Mouse (Mus musculus): Measurements from ENCODE around the gene Olfr524. TPM values are rescaled to one million over a fixed set of nuclear protein-coding genes. Genes with fewer than 3 reads are reported as not detected.
A peak's percentile ranks its signal among the peaks of the same experiment; 100 is the strongest.

Olfr524 gene
- polyA plus RNA-seq, 1 experiment, result not detected

DNA sequence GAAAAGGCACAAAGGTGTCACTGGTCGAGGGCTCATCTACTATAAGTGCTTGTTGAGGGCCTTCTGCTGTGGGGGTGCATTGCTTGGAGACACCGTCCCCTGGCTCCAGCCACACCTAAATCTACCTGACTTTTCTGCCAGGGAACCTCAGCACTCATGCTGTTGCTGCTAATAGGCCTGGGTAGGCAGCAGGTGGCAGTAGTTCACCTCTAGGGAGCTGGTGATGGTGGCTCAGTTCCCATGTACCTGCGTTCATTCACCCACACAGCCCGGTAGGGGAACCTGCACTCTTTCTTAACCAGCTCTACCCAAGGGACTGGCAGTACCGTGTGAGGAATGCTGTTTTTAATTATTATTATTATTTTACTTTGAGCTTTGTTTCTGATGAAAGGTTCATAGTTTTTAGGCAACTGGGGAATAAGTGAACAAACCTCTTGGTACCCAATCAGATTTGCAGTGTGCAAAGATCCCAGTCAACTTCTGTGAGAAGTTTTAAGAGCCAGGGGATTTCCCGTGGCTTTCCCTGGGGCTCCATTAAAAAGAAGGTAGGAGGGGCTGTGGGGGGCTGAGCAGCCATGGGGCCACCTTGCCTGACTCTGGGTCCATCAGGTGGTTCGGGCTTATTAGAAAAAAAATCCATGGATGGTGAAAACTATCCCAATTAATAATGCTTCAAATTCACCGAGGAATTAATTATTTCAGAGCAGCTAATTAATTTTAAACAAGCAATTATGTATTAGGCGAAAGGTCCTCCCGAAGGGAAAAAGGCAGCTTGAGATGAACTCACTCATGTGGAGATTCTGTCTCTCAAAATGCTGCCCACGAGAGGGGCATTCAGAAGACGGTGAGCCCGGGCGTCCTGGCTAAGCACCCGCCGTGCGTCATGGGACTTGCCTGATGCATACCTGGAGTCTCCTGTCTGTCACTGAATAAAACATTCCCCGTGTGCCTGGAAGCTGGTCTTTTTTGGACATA, 18.8 kb downstream of the Olfr524 start:
- Histone ChIP-seq H3K36me3 (ENCODE audit: control insufficient read depth, insufficient read depth, low read length) (no peaks in the 10 kb centered on the region), H3K4me1 (ENCODE audit: control insufficient read depth, insufficient read depth, low read length) (no peaks in the 10 kb centered on the region), H3K27me3 (ENCODE audit: control insufficient read depth, insufficient read depth, low read length) (no peaks in the 10 kb centered on the region), H3K4me3 (ENCODE audit: control insufficient read depth, low read depth, low read length) (no peak overlapping the region), H3K27ac (ENCODE audit: control insufficient read depth, insufficient read depth, low read depth, low read length) (no peak overlapping the region)
- TF ChIP-seq POLR2A (IDR thresholded peaks at IDR 0.05; ENCODE audit: control insufficient read depth, low read depth, low read length) (no peak), CTCF (IDR thresholded peaks at IDR 0.05; ENCODE audit: control insufficient read depth, insufficient read depth, insufficient replicate concordance, low read depth, low read length) (peak; percentile 34; the same call in 1 of the 2 replicates)

DNA sequence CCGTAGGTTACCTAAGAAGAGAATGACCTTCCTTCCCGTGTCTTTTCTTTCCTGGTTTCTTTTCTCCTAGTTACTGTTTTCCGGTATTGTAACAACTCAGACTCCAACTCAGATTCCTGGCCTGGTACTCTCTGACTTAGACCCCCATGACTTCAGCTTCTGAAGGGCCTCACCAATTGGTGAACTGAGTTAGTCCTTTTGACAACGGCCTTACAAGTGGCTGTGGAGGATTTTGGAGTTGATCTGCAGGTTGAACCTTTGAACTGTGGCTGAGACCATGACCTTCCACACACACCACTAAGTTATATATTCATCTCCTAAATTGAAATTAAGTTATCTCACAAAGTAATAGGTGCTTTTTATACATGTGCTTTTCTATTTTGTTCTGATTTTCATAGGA, 21.6 kb downstream of the Olfr524 start:
- H3K4me3 ChIP-seq (ENCODE audit: control insufficient read depth, low read depth, low read length), result no peak overlapping the region
- H3K36me3 ChIP-seq (ENCODE audit: control insufficient read depth, insufficient read depth, low read length), result no peaks in the 10 kb centered on the region
- TF ChIP-seq POLR2A (IDR thresholded peaks at IDR 0.05; ENCODE audit: control insufficient read depth, low read depth, low read length), result no peak
- no peak for TF ChIP-seq CTCF (IDR thresholded peaks at IDR 0.05; ENCODE audit: control insufficient read depth, insufficient read depth, insufficient replicate concordance, low read depth, low read length)

DNA sequence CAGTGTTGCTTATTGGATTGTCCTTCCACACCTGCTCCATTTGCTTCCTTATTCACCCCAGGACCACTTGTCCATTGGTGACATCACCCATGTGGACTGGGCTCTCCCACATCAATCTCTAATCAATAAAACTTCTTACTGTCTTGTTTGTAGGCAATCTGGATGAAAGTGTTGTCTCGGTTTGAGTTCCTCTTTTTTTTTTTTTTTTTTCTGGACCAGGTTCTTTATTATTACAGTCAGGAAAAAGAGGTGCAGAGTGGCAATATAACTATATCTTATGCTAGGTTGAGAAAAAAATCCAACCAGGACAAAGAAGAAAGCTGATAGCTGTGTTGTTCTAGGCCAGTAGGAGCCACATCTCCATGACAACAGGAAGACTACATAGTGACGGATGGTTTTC, 25.1 kb downstream of the Olfr524 start:
- no peak for TF ChIP-seq POLR2A (IDR thresholded peaks at IDR 0.05; ENCODE audit: control insufficient read depth, low read depth, low read length)
- no peak for TF ChIP-seq CTCF (IDR thresholded peaks at IDR 0.05; ENCODE audit: control insufficient read depth, insufficient read depth, insufficient replicate concordance, low read depth, low read length)
- H3K36me3 ChIP-seq (ENCODE audit: control insufficient read depth, insufficient read depth, low read length), result no peaks in the 10 kb centered on the region
- no peak overlapping the region for H3K4me3 ChIP-seq (ENCODE audit: control insufficient read depth, low read depth, low read length)
- H3K27me3 ChIP-seq (ENCODE audit: control insufficient read depth, insufficient read depth, low read length), result no peaks in the 10 kb centered on the region
- no peaks in the 10 kb centered on the region for H3K4me1 ChIP-seq (ENCODE audit: control insufficient read depth, insufficient read depth, low read length)
- no peak overlapping the region for H3K27ac ChIP-seq (ENCODE audit: control insufficient read depth, insufficient read depth, low read depth, low read length)

More for the DNA sequence above, 21.6 kb downstream of the Olfr524 start:
- Histone ChIP-seq H3K27ac (ENCODE audit: control insufficient read depth, insufficient read depth, low read depth, low read length) (no peak overlapping the region), H3K27me3 (ENCODE audit: control insufficient read depth, insufficient read depth, low read length) (no peaks in the 10 kb centered on the region), H3K4me1 (ENCODE audit: control insufficient read depth, insufficient read depth, low read length) (no peaks in the 10 kb centered on the region)

DNA sequence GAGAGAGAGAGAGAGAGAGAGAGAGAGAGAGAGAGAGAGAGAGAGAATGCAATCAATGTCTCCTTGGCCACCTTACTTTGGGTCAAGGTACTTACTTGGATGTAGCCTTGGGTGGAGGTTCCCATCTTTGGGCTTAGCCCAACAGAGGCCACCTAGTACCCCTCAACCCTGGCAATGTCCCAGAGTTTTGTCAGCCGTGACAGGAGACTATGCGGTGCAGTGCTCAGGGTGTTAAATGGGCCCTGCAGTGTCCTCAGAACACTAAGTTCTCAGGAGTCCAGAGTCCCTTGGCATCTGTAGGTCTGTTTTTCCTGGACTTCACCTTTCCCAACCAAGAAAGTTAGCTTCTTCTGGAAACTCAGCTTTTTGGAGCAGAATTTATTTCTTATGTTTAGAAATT, 26.6 kb downstream of the Olfr524 start:
- no peak overlapping the region for H3K4me3 ChIP-seq (ENCODE audit: control insufficient read depth, low read depth, low read length)
- no peaks in the 10 kb centered on the region for H3K4me1 ChIP-seq (ENCODE audit: control insufficient read depth, insufficient read depth, low read length)

DNA sequence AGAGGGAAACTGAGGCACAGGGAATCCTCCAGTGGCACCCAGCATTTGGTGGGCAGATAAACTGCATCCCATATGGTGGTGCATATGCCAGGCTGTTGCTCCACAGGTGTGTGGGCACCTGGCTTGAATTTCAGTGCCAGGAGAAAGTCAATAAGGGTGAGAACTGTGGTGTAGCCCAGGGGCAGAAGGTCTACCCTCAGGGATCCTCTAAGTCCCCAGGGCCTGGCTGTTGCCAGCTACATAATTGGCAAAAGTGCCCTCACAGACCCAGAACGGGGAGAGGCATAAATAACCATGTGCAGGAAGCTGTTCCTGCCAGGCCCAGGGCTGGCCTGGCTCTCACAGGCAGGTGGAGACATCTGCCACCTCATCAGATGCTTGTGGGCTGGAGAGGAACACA, 32.8 kb downstream of the Olfr524 start, which contains the start of gene Olfr523:
Gene Olfr523, plus strand, starts transcription at position 282 of the 400 bp plus-strand sequence.
- no peaks in the 10 kb centered on the region for H3K36me3 ChIP-seq (ENCODE audit: control insufficient read depth, insufficient read depth, low read length)
- TF ChIP-seq CTCF (IDR thresholded peaks at IDR 0.05; ENCODE audit: control insufficient read depth, insufficient read depth, insufficient replicate concordance, low read depth, low read length), result no peak
- no peak for TF ChIP-seq POLR2A (IDR thresholded peaks at IDR 0.05; ENCODE audit: control insufficient read depth, low read depth, low read length)
- H3K4me1 ChIP-seq (ENCODE audit: control insufficient read depth, insufficient read depth, low read length), result no peaks in the 10 kb centered on the region
- no peaks in the 10 kb centered on the region for H3K27me3 ChIP-seq (ENCODE audit: control insufficient read depth, insufficient read depth, low read length)
- no peak within 1 kb of the TSS for H3K27ac ChIP-seq (ENCODE audit: control insufficient read depth, insufficient read depth, low read depth, low read length)
- H3K4me3 ChIP-seq (ENCODE audit: control insufficient read depth, low read depth, low read length), result no peak within 1 kb of the TSS

More for the DNA sequence above, 26.6 kb downstream of the Olfr524 start:
- H3K27ac ChIP-seq (ENCODE audit: control insufficient read depth, insufficient read depth, low read depth, low read length), result no peak overlapping the region
- no peaks in the 10 kb centered on the region for H3K27me3 ChIP-seq (ENCODE audit: control insufficient read depth, insufficient read depth, low read length)
- no peaks in the 10 kb centered on the region for H3K36me3 ChIP-seq (ENCODE audit: control insufficient read depth, insufficient read depth, low read length)
- TF ChIP-seq CTCF (IDR thresholded peaks at IDR 0.05; ENCODE audit: control insufficient read depth, insufficient read depth, insufficient replicate concordance, low read depth, low read length), result no peak
- no peak for TF ChIP-seq POLR2A (IDR thresholded peaks at IDR 0.05; ENCODE audit: control insufficient read depth, low read depth, low read length)

DNA sequence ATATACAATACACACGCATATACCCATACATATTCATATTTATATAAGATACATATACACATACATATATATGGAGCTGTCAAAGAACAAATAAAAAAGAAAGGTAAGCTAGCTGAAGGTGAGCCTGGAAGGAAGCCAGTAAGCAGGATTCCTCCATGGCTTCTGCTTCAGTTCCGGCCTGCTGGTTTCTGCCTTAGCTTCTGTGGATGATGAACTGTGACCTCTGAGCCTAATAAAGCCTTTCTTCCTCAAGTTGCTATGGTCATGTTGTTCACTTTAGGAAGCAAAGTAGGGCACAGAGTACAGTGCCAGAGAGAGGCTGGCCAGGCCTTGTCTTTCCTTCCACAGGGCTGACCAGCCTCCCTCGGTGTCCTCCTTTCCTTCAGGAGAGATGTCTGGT, 34.9 kb downstream of the Olfr524 start:
- Histone ChIP-seq H3K4me1 (ENCODE audit: control insufficient read depth, insufficient read depth, low read length) (no peaks in the 10 kb centered on the region), H3K27me3 (ENCODE audit: control insufficient read depth, insufficient read depth, low read length) (no peaks in the 10 kb centered on the region), H3K27ac (ENCODE audit: control insufficient read depth, insufficient read depth, low read depth, low read length) (no peak overlapping the region), H3K36me3 (ENCODE audit: control insufficient read depth, insufficient read depth, low read length) (no peaks in the 10 kb centered on the region), H3K4me3 (ENCODE audit: control insufficient read depth, low read depth, low read length) (no peak overlapping the region)
- TF ChIP-seq POLR2A (IDR thresholded peaks at IDR 0.05; ENCODE audit: control insufficient read depth, low read depth, low read length) (no peak), CTCF (IDR thresholded peaks at IDR 0.05; ENCODE audit: control insufficient read depth, insufficient read depth, insufficient replicate concordance, low read depth, low read length) (no peak)

DNA sequence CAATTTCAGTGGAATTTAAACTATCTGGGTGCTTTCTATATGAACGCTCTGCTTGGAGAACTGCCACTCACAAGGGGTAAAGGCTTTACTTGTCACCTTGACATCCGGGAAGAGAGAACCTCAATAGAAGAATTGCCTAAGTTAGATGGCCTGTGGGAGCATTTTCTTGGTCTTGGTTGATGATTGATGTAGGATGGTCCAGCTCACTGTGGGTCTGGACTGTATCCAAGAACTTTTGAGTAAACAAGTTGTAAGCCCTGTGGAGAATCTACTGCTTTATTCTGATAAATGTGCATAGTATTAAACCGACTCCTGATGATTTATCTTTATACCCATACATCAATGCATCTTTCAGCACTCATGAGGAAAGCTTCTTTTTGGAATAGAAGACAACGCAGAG, 36.4 kb downstream of the Olfr524 start:
- H3K4me3 ChIP-seq (ENCODE audit: control insufficient read depth, low read depth, low read length), result no peak overlapping the region
- H3K27ac ChIP-seq (ENCODE audit: control insufficient read depth, insufficient read depth, low read depth, low read length), result no peak overlapping the region
- H3K36me3 ChIP-seq (ENCODE audit: control insufficient read depth, insufficient read depth, low read length), result no peaks in the 10 kb centered on the region
- H3K4me1 ChIP-seq (ENCODE audit: control insufficient read depth, insufficient read depth, low read length), result no peaks in the 10 kb centered on the region
- H3K27me3 ChIP-seq (ENCODE audit: control insufficient read depth, insufficient read depth, low read length), result no peaks in the 10 kb centered on the region
- no peak for TF ChIP-seq CTCF (IDR thresholded peaks at IDR 0.05; ENCODE audit: control insufficient read depth, insufficient read depth, insufficient replicate concordance, low read depth, low read length)
- TF ChIP-seq POLR2A (IDR thresholded peaks at IDR 0.05; ENCODE audit: control insufficient read depth, low read depth, low read length), result no peak

All from testis, adult 2 months (tissue).